ENCODE assay signal across 9 mouse cellular contexts in the genomic region with DNA sequence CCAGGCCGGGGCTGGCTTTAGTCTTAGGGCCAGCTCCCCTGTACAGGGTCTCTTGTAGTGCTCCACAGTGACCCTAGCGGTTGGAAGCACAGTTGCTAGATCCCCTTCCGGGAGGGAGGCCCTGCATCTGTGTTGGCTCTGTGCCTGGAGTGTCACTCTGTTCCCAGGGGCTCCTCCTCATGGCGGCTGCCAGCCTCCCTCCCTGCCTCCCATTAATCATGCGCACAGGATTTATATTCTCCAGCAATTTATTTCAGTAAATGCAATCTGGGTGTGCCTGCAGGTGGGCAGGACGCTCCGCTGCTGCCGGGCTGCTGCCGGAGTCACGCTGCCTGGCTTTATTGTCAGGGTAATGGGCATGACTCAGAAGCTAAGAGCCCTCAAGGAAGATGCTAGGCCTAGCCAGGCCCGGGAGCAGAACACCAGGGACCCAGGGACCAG. TPM values are rescaled to one million over a fixed set of nuclear protein-coding genes. Genes with fewer than 3 reads are reported as not detected.
DNase-seq lines count a peak whose midpoint lies in the region; ATAC-seq and TF ChIP-seq lines count a peak whose summit lies in the region.
"Had no signal": no experiment of that assay in that cellular context is flagged by ENCODE, and none has a peak within 500 bp of the region (broad histone marks: within the 10 kb centered on the region; RNA-seq: fewer than 3 reads in every experiment).

No protein-coding gene starts in this region.

- DNase-seq in adrenal gland, postnatal 14 days: peak; percentile 76
- DNase-seq in frontal cortex, adult 2 months (ENCODE audit: extremely low spot score in 1 of 2, low spot score in 1 of 2): peak; percentile 34 to 66
- peak; percentile 76 for DNase-seq in hindbrain, embryonic 14.5 days (ENCODE audit: low spot score)
- peak; percentile 84 for DNase-seq in left cerebral cortex, postnatal 4 days
- no peak for DNase-seq in cerebellum, postnatal 36 days

- 6% methylated on average over 11 of the region's 11 CpGs for WGBS in hindbrain, embryonic 14.5 days

- no peaks in the 10 kb centered on the region for H3K9me3 ChIP-seq in ES-Bruce4 (replicated peaks; ENCODE audit: control insufficient read depth, insufficient read depth, low read length, poor library complexity, severe bottlenecking)
- H3K9me3 ChIP-seq in hindbrain, embryonic 14.5 days (ENCODE audit: control insufficient read depth, low read length): no peaks in the 10 kb centered on the region

- peaks cover 2% of the 10 kb centered on the region for H3K4me1 ChIP-seq in ES-Bruce4 (ENCODE audit: control insufficient read depth, insufficient read depth, low read length)
- H3K4me1 ChIP-seq in hindbrain, embryonic 14.5 days (replicated peaks; ENCODE audit: control insufficient read depth, insufficient read depth, low read length): peaks cover 26% of the 10 kb centered on the region

- no peak overlapping the region for H3K27ac ChIP-seq in ES-Bruce4 (ENCODE audit: insufficient read depth, low read length)
- H3K27ac ChIP-seq in hindbrain, embryonic 14.5 days: 0 out of 2 replicates have a peak overlapping the region, but pooled peaks have one; percentile 6

- TF ChIP-seq EP300 in ES-Bruce4 (IDR thresholded peaks at IDR 0.05; ENCODE audit: insufficient read depth, low read depth, low read length): no peak

- no peaks in the 10 kb centered on the region for H3K79me2 ChIP-seq in myocyte (ENCODE audit: control insufficient read depth, insufficient read depth)

- TF ChIP-seq POLR2A in ES-Bruce4 (IDR thresholded peaks at IDR 0.05; ENCODE audit: insufficient read depth, low read length) (no peak), myocyte (IDR thresholded peaks at IDR 0.05; ENCODE audit: insufficient read length, low read depth) (peak; percentile 18)

- no peaks in the 10 kb centered on the region for H3K36me3 ChIP-seq in ES-Bruce4 (ENCODE audit: control insufficient read depth, insufficient read depth, low read length, poor library complexity, severe bottlenecking)
- no peaks in the 10 kb centered on the region for H3K36me3 ChIP-seq in hindbrain, embryonic 14.5 days (replicated peaks; ENCODE audit: control insufficient read depth, insufficient read depth)
- H3K36me3 ChIP-seq in myocyte (ENCODE audit: control insufficient read depth, insufficient read depth): no peaks in the 10 kb centered on the region

- TF ChIP-seq CTCF in ES-Bruce4 (IDR thresholded peaks at IDR 0.05; ENCODE audit: low read depth, low read length): peak; percentile 31

- H3K27me3 ChIP-seq in ES-Bruce4 (ENCODE audit: control insufficient read depth, insufficient read depth, low read length, poor library complexity, severe bottlenecking): no peaks in the 10 kb centered on the region
- H3K27me3 ChIP-seq in hindbrain, embryonic 14.5 days (ENCODE audit: control insufficient read depth, insufficient read depth, low read length): no peaks in the 10 kb centered on the region
- no peaks in the 10 kb centered on the region for H3K27me3 ChIP-seq in myocyte (ENCODE audit: control insufficient read depth, insufficient read depth, insufficient read length)

- no peak overlapping the region for H3ac ChIP-seq in myocyte (ENCODE audit: control insufficient read depth, insufficient read length)

- 0 out of 2 replicates have a peak overlapping the region, but pooled peaks have one; percentile 11 for H3K4me2 ChIP-seq in hindbrain, embryonic 14.5 days (replicated peaks)
- peak overlapping the region; percentile 59 for H3K4me2 ChIP-seq in myocyte (ENCODE audit: low read depth)

- ATAC-seq in hindbrain, embryonic 14.5 days (ENCODE audit: low FRiP score): peak; percentile 82
- ATAC-seq in megakaryocyte, adult 5-6 weeks (ENCODE audit: poor library complexity, severe bottlenecking): no peak

- H3K9ac ChIP-seq in ES-Bruce4 (ENCODE audit: low read depth, poor library complexity, severe bottlenecking): no peak overlapping the region
- H3K9ac ChIP-seq in hindbrain, embryonic 14.5 days: no peak overlapping the region

- H3K4me3 ChIP-seq in ES-Bruce4 (ENCODE audit: low read depth, low read length): peak overlapping the region; percentile 14; the same call in 1 of the 2 replicates
- no peak overlapping the region for H3K4me3 ChIP-seq in hindbrain, embryonic 14.5 days (replicated peaks; ENCODE audit: low read length)
- H3K4me3 ChIP-seq in myocyte: no peak overlapping the region

- intact Hi-C loops in left cerebral cortex, postnatal 4 days (cut with DNase I): no loop called here

TF ChIP-seq in myocyte, 11 proteins besides CTCF, POLR2A, EP300 and RAD21:
- TF ChIP-seq MYOD1 (IDR thresholded peaks at IDR 0.05; ENCODE audit: control insufficient read depth in 1 of 3, insufficient read length in 2 of 3, low read depth in 2 of 3) (peak in 1 of 3 experiments; percentile 51), TCF12 (IDR thresholded peaks at IDR 0.05; ENCODE audit: insufficient read depth, poor library complexity, severe bottlenecking) (no peak), MYOG (IDR thresholded peaks at IDR 0.05; ENCODE audit: control insufficient read depth in 1 of 3, insufficient read depth in 1 of 3, insufficient read length in 2 of 3, low read depth in 2 of 3) (peak in 1 of 3 experiments; percentile 41)
TF ChIP-seq in myocyte: peak in this region for 2.

RNA-seq across cellular contexts. Expression of a gene that starts 7.2 kb away (rescaled TPM):
- 0.27 TPM in 1 of 2 replicates, not detected in the other for polyA plus RNA-seq in ES-Bruce4 (2011; ENCODE audit: insufficient read depth, insufficient read length, low read depth, missing spikeins)
- not detected in 2 replicates for total RNA-seq in adrenal gland, postnatal 14 days (2021)
- polyA plus RNA-seq in frontal cortex, adult 2 months (2012; rRNA removed): 5.0 and 5.2 TPM in 2 replicates
- 4.0 and 5.1 TPM in 2 replicates for polyA plus RNA-seq in hindbrain, embryonic 14.5 days (2014; fragmentation: Nextera tagmentation; extraction: Ambion mirVana)
- total RNA-seq in left cerebral cortex, postnatal 4 days (2021): under 1 TPM; 0.16 to 0.40 TPM
- 0.16 TPM for polyA plus RNA-seq in myocyte (2012; fragmentation: generic; extraction: Trizol)
- total RNA-seq in megakaryocyte, adult 5-6 weeks (2015): not detected in 2 replicates
- total RNA-seq in megakaryocyte, adult 5-6 weeks (2017): not detected in 2 replicates
- polyA plus RNA-seq: spleen, adult 2 months had no signal

RNA-seq across cellular contexts. Expression of a gene that starts 14.5 kb away (rescaled TPM):
- polyA plus RNA-seq in ES-Bruce4 (2011; ENCODE audit: insufficient read depth, insufficient read length, low read depth, missing spikeins) (not detected in 2 replicates), myocyte (2012; fragmentation: generic; extraction: Trizol) (208 TPM)
- not detected in 2 replicates for total RNA-seq in adrenal gland, postnatal 14 days (2021)
- not detected in 2 replicates for polyA plus RNA-seq in frontal cortex, adult 2 months (2012; rRNA removed)
- not detected in 2 replicates for polyA plus RNA-seq in hindbrain, embryonic 14.5 days (2014; fragmentation: Nextera tagmentation; extraction: Ambion mirVana)
- total RNA-seq in left cerebral cortex, postnatal 4 days (2021): not detected
- total RNA-seq in megakaryocyte, adult 5-6 weeks (2015): not detected in 2 replicates
- not detected in 2 replicates for total RNA-seq in megakaryocyte, adult 5-6 weeks (2017)
- polyA plus RNA-seq: spleen, adult 2 months had no signal

RNA-seq across cellular contexts. Expression of a gene that starts 19.6 kb away (rescaled TPM):
- polyA plus RNA-seq in ES-Bruce4 (2011; ENCODE audit: insufficient read depth, insufficient read length, low read depth, missing spikeins) (0.37 and 2.2 TPM in 2 replicates), myocyte (2012; fragmentation: generic; extraction: Trizol) (0.06 TPM)
- 0.70 and 2.6 TPM in 2 replicates for total RNA-seq in adrenal gland, postnatal 14 days (2021)
- 3.2 and 3.6 TPM in 2 replicates for polyA plus RNA-seq in frontal cortex, adult 2 months (2012; rRNA removed)
- 41.7 and 44.0 TPM in 2 replicates for polyA plus RNA-seq in hindbrain, embryonic 14.5 days (2014; fragmentation: Nextera tagmentation; extraction: Ambion mirVana)
- 10 to 100 TPM in 1 of 2 experiments, 1 to 10 TPM in 1; 3.4 to 11.8 TPM for total RNA-seq in left cerebral cortex, postnatal 4 days (2021)
- not detected in 2 replicates for total RNA-seq in megakaryocyte, adult 5-6 weeks (2015)
- not detected in 2 replicates for total RNA-seq in megakaryocyte, adult 5-6 weeks (2017)

RNA-seq across cellular contexts. Expression of a gene that starts 28.6 kb away (rescaled TPM):
- polyA plus RNA-seq in ES-Bruce4 (2011; ENCODE audit: insufficient read depth, insufficient read length, low read depth, missing spikeins) (not detected in 2 replicates), myocyte (2012; fragmentation: generic; extraction: Trizol) (376 TPM)
- total RNA-seq in adrenal gland, postnatal 14 days (2021): not detected in 2 replicates
- not detected in 2 replicates for polyA plus RNA-seq in frontal cortex, adult 2 months (2012; rRNA removed)
- not detected in 2 replicates for polyA plus RNA-seq in hindbrain, embryonic 14.5 days (2014; fragmentation: Nextera tagmentation; extraction: Ambion mirVana)
- not detected for total RNA-seq in left cerebral cortex, postnatal 4 days (2021)
- total RNA-seq in megakaryocyte, adult 5-6 weeks (2015): not detected in 2 replicates
- total RNA-seq in megakaryocyte, adult 5-6 weeks (2017): not detected in 2 replicates
- polyA plus RNA-seq: spleen, adult 2 months had no signal

RNA-seq across cellular contexts. Expression of a gene that starts 37.8 kb away (rescaled TPM):
- polyA plus RNA-seq in ES-Bruce4 (2011; ENCODE audit: insufficient read depth, insufficient read length, low read depth, missing spikeins) (191 and 201 TPM in 2 replicates), myocyte (2012; fragmentation: generic; extraction: Trizol) (221 TPM)
- total RNA-seq in adrenal gland, postnatal 14 days (2021): 94.4 and 104 TPM in 2 replicates
- polyA plus RNA-seq in frontal cortex, adult 2 months (2012; rRNA removed): 56.6 and 59.9 TPM in 2 replicates
- polyA plus RNA-seq in hindbrain, embryonic 14.5 days (2014; fragmentation: Nextera tagmentation; extraction: Ambion mirVana): 66.8 and 74.7 TPM in 2 replicates
- 10 to 100 TPM; 92.6 to 92.8 TPM for total RNA-seq in left cerebral cortex, postnatal 4 days (2021)
- 75.9 and 81.3 TPM in 2 replicates for total RNA-seq in megakaryocyte, adult 5-6 weeks (2015)
- total RNA-seq in megakaryocyte, adult 5-6 weeks (2017): 118 and 156 TPM in 2 replicates

Comparison
In these comparisons a context has a peak if more than half of its experiments do, and no peak if none do; other contexts are left out.
1. DNase-seq: peak in adrenal gland, postnatal 14 days (single experiment), frontal cortex, adult 2 months (2 of 2), hindbrain, embryonic 14.5 days (single experiment) and left cerebral cortex, postnatal 4 days (single experiment); none in cerebellum, postnatal 36 days (0 of 2).
2. RNA of a gene that starts 14.5 kb away (polyA plus RNA-seq): 208 TPM in myocyte (single experiment); not detected in ES-Bruce4, not detected in frontal cortex, adult 2 months and not detected in hindbrain, embryonic 14.5 days; every median in the first group is over 100 times any median in the second.